Mouse (Mus musculus): ENCODE results near the gene Tent4b. TPM values are rescaled to one million over a fixed set of nuclear protein-coding genes. Genes with fewer than 3 reads are reported as not detected.

The Tent4b gene
- polyA plus RNA-seq, 1 experiment: 20.5 TPM

GRCm38 (mm10) chr8:88228286-88228685, 29.3 kb downstream of the Tent4b start:
- Histone ChIP-seq H3K4me3 (ENCODE audit: low read depth, low read length) (no peak overlapping the region), H3K27me3 (ENCODE audit: control insufficient read depth, insufficient read depth, low read length) (no peaks in the 10 kb centered on the region), H3K4me1 (ENCODE audit: control insufficient read depth, insufficient read depth, insufficient read length, low read length) (peaks cover 19% of the 10 kb centered on the region), H3K36me3 (ENCODE audit: control insufficient read depth, insufficient read depth, low read length) (no peaks in the 10 kb centered on the region), H3K27ac (ENCODE audit: insufficient read depth, low read depth, low read length) (peak overlapping the region; percentile 87)
- TF ChIP-seq CTCF (IDR thresholded peaks at IDR 0.05; ENCODE audit: extremely low read depth, insufficient read length, insufficient replicate concordance, low read depth, low read length): no peak
- no peak for TF ChIP-seq POLR2A (IDR thresholded peaks at IDR 0.05; ENCODE audit: low read depth, low read length)
- WGBS: 12% methylated on average over 1 of the region's 1 CpGs

GRCm38 (mm10) chr8:88228800-88229199, 29.8 kb downstream of the Tent4b start:
- Histone ChIP-seq H3K27me3 (ENCODE audit: control insufficient read depth, insufficient read depth, low read length) (no peaks in the 10 kb centered on the region), H3K4me3 (ENCODE audit: low read depth, low read length) (no peak overlapping the region), H3K27ac (ENCODE audit: insufficient read depth, low read depth, low read length) (peak overlapping the region; percentile 87), H3K4me1 (ENCODE audit: control insufficient read depth, insufficient read depth, insufficient read length, low read length) (peaks cover 23% of the 10 kb centered on the region), H3K36me3 (ENCODE audit: control insufficient read depth, insufficient read depth, low read length) (no peaks in the 10 kb centered on the region)
- no peak for TF ChIP-seq CTCF (IDR thresholded peaks at IDR 0.05; ENCODE audit: extremely low read depth, insufficient read length, insufficient replicate concordance, low read depth, low read length)
- no peak for TF ChIP-seq POLR2A (IDR thresholded peaks at IDR 0.05; ENCODE audit: low read depth, low read length)
- WGBS: 0% methylated on average over 1 of the region's 1 CpGs

GRCm38 (mm10) chr8:88236666-88237065, 37.7 kb downstream of the Tent4b start:
- Histone ChIP-seq H3K4me3 (ENCODE audit: low read depth, low read length) (no peak overlapping the region), H3K4me1 (ENCODE audit: control insufficient read depth, insufficient read depth, insufficient read length, low read length) (peaks cover 12% of the 10 kb centered on the region; the same call in 1 of the 2 replicates), H3K36me3 (ENCODE audit: control insufficient read depth, insufficient read depth, low read length) (no peaks in the 10 kb centered on the region), H3K27me3 (ENCODE audit: control insufficient read depth, insufficient read depth, low read length) (no peaks in the 10 kb centered on the region), H3K27ac (ENCODE audit: insufficient read depth, low read depth, low read length) (no peak overlapping the region)
- TF ChIP-seq CTCF (IDR thresholded peaks at IDR 0.05; ENCODE audit: extremely low read depth, insufficient read length, insufficient replicate concordance, low read depth, low read length) (no peak), POLR2A (IDR thresholded peaks at IDR 0.05; ENCODE audit: low read depth, low read length) (no peak)
- WGBS: 65% methylated on average over 2 of the region's 2 CpGs

- no peaks in the 10 kb centered on the region for H3K27me3 ChIP-seq (ENCODE audit: control insufficient read depth, insufficient read depth, low read length)
- 49% methylated on average over 2 of the region's 2 CpGs for WGBS
- no peaks in the 10 kb centered on the region for H3K36me3 ChIP-seq (ENCODE audit: control insufficient read depth, insufficient read depth, low read length)
- no peak overlapping the region for H3K27ac ChIP-seq (ENCODE audit: insufficient read depth, low read depth, low read length)
- TF ChIP-seq CTCF (IDR thresholded peaks at IDR 0.05; ENCODE audit: extremely low read depth, insufficient read length, insufficient replicate concordance, low read depth, low read length): no peak
- no peak for TF ChIP-seq POLR2A (IDR thresholded peaks at IDR 0.05; ENCODE audit: low read depth, low read length)
- peaks cover 8% of the 10 kb centered on the region; the same call in 1 of the 2 replicates for H3K4me1 ChIP-seq (ENCODE audit: control insufficient read depth, insufficient read depth, insufficient read length, low read length)
- no peak overlapping the region for H3K4me3 ChIP-seq (ENCODE audit: low read depth, low read length)
Observed at GRCm38 (mm10) chr8:88237606-88238005, 38.6 kb downstream of the Tent4b start.

GRCm38 (mm10) chr8:88239277-88239676, 40.3 kb downstream of the Tent4b start:
- WGBS: 81% methylated on average over 5 of the region's 5 CpGs
- no peaks in the 10 kb centered on the region for H3K36me3 ChIP-seq (ENCODE audit: control insufficient read depth, insufficient read depth, low read length)
- H3K4me1 ChIP-seq (ENCODE audit: control insufficient read depth, insufficient read depth, insufficient read length, low read length): peaks cover 3% of the 10 kb centered on the region; the same call in 1 of the 2 replicates
- TF ChIP-seq POLR2A (IDR thresholded peaks at IDR 0.05; ENCODE audit: low read depth, low read length) (no peak), CTCF (IDR thresholded peaks at IDR 0.05; ENCODE audit: extremely low read depth, insufficient read length, insufficient replicate concordance, low read depth, low read length) (no peak)
- H3K4me3 ChIP-seq (ENCODE audit: low read depth, low read length): no peak overlapping the region
- H3K27ac ChIP-seq (ENCODE audit: insufficient read depth, low read depth, low read length): no peak overlapping the region
- H3K27me3 ChIP-seq (ENCODE audit: control insufficient read depth, insufficient read depth, low read length): no peaks in the 10 kb centered on the region

- H3K4me1 ChIP-seq (ENCODE audit: control insufficient read depth, insufficient read depth, insufficient read length, low read length): no peaks in the 10 kb centered on the region
- 83% methylated on average over 4 of the region's 4 CpGs for WGBS
- no peak overlapping the region for H3K27ac ChIP-seq (ENCODE audit: insufficient read depth, low read depth, low read length)
- H3K36me3 ChIP-seq (ENCODE audit: control insufficient read depth, insufficient read depth, low read length): peaks cover 9% of the 10 kb centered on the region
- TF ChIP-seq POLR2A (IDR thresholded peaks at IDR 0.05; ENCODE audit: low read depth, low read length) (no peak), CTCF (IDR thresholded peaks at IDR 0.05; ENCODE audit: extremely low read depth, insufficient read length, insufficient replicate concordance, low read depth, low read length) (no peak)
- no peaks in the 10 kb centered on the region for H3K27me3 ChIP-seq (ENCODE audit: control insufficient read depth, insufficient read depth, low read length)
- no peak overlapping the region for H3K4me3 ChIP-seq (ENCODE audit: low read depth, low read length)
Observed at GRCm38 (mm10) chr8:88241871-88242270, 42.9 kb downstream of the Tent4b start.

- WGBS: 71% methylated on average over 4 of the region's 4 CpGs
- H3K36me3 ChIP-seq (ENCODE audit: control insufficient read depth, insufficient read depth, low read length): peaks cover 19% of the 10 kb centered on the region
- no peaks in the 10 kb centered on the region for H3K27me3 ChIP-seq (ENCODE audit: control insufficient read depth, insufficient read depth, low read length)
- TF ChIP-seq CTCF (IDR thresholded peaks at IDR 0.05; ENCODE audit: extremely low read depth, insufficient read length, insufficient replicate concordance, low read depth, low read length): peak; percentile 93; the same call in 1 of the 2 replicates
- TF ChIP-seq POLR2A (IDR thresholded peaks at IDR 0.05; ENCODE audit: low read depth, low read length): no peak
- H3K4me3 ChIP-seq (ENCODE audit: low read depth, low read length): no peak overlapping the region
- H3K27ac ChIP-seq (ENCODE audit: insufficient read depth, low read depth, low read length): no peak overlapping the region
- no peaks in the 10 kb centered on the region for H3K4me1 ChIP-seq (ENCODE audit: control insufficient read depth, insufficient read depth, insufficient read length, low read length)
Observed at GRCm38 (mm10) chr8:88244298-88244697, 45.3 kb downstream of the Tent4b start.

Measured in small intestine, adult 2 months (tissue).